Mouse (Mus musculus) brain, embryonic 14.5 days (tissue): ENCODE measurements around the gene Ikbke.

ENCODE experiments used
- CTCF ChIP-seq: fragments of 200-500 bp; IDR thresholded peaks from 2 replicates; pipeline ENCODE4 v1.5.1; 2012; ENCODE audit warnings: inconsistent platforms, mild to moderate bottlenecking, moderate library complexity, borderline replicate concordance; ENCODE audit not compliant: insufficient read depth, insufficient read length; ENCODE audit errors: extremely low read depth
- POLR2A ChIP-seq: fragments of 200-500 bp; IDR thresholded peaks from 2 replicates; pipeline ENCODE4 v1.6.1; 2012; ENCODE audit warnings: mild to moderate bottlenecking, inconsistent platforms, borderline replicate concordance; ENCODE audit not compliant: poor library complexity, insufficient read depth, insufficient read length, severe bottlenecking; ENCODE audit errors: extremely low read depth

- TF ChIP-seq CTCF (no peak), POLR2A (no peak)
Observed at GRCm38 (mm10) chr1:131327167-131327566, 47.8 kb upstream of the Ikbke start.
